Mouse (Mus musculus) adrenal gland, postnatal 25 days (tissue): ENCODE results near the gene Olfr724. TPM values are rescaled to one million over a fixed set of nuclear protein-coding genes. Genes with fewer than 3 reads are reported as not detected.
"Not testable (repeated sequence)": the region's sequence is repeated elsewhere in the genome, so short reads cannot be mapped to it uniquely, and the experiment has no call there.

Experiments
- DNase-seq: peaks from one replicate; pipeline ENCODE4 v3.0.0; 2021; ENCODE audit warnings: mixed read lengths
- long read RNA-seq: library from polyadenylated mRNA; stranded (forward); transcript quantifications from one replicate; pipeline ENCODE4 v2.0.0, GENCODE M21; 2021
- total RNA-seq: library from RNA; stranded (reverse); gene quantifications from 2 replicates; pipeline ENCODE4 v1.2.3, GENCODE M21; 2021

Gene Olfr724
- total RNA-seq, result not detected in 2 replicates
- long read RNA-seq, result 0 reads

- DNase-seq, result not testable (repeated sequence)
These were observed at the start of gene Olfr724 for GRCm38 (mm10) chr14:49963174-49963573. Gene Olfr724, minus strand, starts transcription at chr14:49963274.

- no peak for DNase-seq
These were observed 7.2 kb downstream of the Olfr724 start for GRCm38 (mm10) chr14:49955890-49956289.

DNA sequence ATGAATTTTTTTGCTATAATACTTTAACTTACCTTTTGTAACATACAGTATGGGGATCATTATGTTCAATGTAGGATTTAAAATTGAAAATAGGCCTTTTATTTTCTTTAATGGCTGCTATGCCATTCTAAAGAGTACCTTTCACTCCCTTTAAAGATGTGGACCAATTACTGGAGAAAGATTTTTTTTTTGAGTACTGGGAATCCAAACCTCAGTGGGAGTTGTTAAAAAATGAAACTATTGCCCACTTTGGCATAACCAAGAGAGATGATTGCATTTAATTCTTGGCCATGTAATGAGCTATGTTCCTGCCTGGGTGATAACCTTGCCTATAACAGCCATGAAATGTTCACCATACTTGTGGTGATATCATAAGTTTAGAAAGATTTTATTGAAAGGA lies 31.4 kb downstream of the Olfr724 start, which contains the start of gene Olfr723:
Gene Olfr723, minus strand, starts transcription at position 101 of the 400 bp plus-strand sequence.
- not testable (repeated sequence) for DNase-seq

Other genes with a start within 250 kb of the Olfr724 start
- gene Armh4, start 179.9 kb downstream of the Olfr724 start, total RNA-seq, result 0.86 and 0.97 TPM in 2 replicates
- gene Olfr722, start 61.3 kb downstream of the Olfr724 start, total RNA-seq, result not detected in 2 replicates
- not detected in 2 replicates for gene Olfr723, start 31.5 kb downstream of the Olfr724 start, total RNA-seq
- gene Olfr725, start 77.1 kb upstream of the Olfr724 start, total RNA-seq, result not detected in 2 replicates
- not detected in 2 replicates for gene Olfr726, start 127.7 kb upstream of the Olfr724 start, total RNA-seq
- not detected in 2 replicates for gene Olfr727, start 159.9 kb upstream of the Olfr724 start, total RNA-seq
- gene Olfr728, start 179.4 kb upstream of the Olfr724 start, total RNA-seq, result not detected in 2 replicates
- not detected in 2 replicates for gene Olfr729, start 189.6 kb upstream of the Olfr724 start, total RNA-seq
- not detected in 2 replicates for gene Olfr730, start 224.9 kb upstream of the Olfr724 start, total RNA-seq